Mouse (Mus musculus): ENCODE measurements around the gene Ap3m1.

- no peak for TF ChIP-seq TCF12 (IDR thresholded peaks at IDR 0.05; ENCODE audit: insufficient read depth, poor library complexity, severe bottlenecking)
- peak; percentile 76 for TF ChIP-seq POLR2A (IDR thresholded peaks at IDR 0.05; ENCODE audit: insufficient read length, low read depth)
- TF ChIP-seq MAX (IDR thresholded peaks at IDR 0.05; ENCODE audit: low read depth) = peak; percentile 98
- TF ChIP-seq E2F4 (IDR thresholded peaks at IDR 0.05; ENCODE audit: insufficient read depth) = no peak
- TF ChIP-seq TCF3 (IDR thresholded peaks at IDR 0.05; ENCODE audit: insufficient read length, low read depth) = no peak
- peak in 2 of 3 experiments; percentile 9 to 63 for TF ChIP-seq MYOD1 (IDR thresholded peaks at IDR 0.05; ENCODE audit: control insufficient read depth in 1 of 3, insufficient read length in 2 of 3, low read depth in 2 of 3)
- TF ChIP-seq POLR2AphosphoS2 (IDR thresholded peaks at IDR 0.05; ENCODE audit: insufficient read length, low read depth) = peak; percentile 53
- peak; percentile 61 for TF ChIP-seq SRF (IDR thresholded peaks at IDR 0.05; ENCODE audit: control insufficient read depth, insufficient read length, low read depth)
- TF ChIP-seq CEBPB (IDR thresholded peaks at IDR 0.05; ENCODE audit: insufficient read depth, poor library complexity, severe bottlenecking) = no peak
Measured at GRCm38 (mm10) chr14:21052112-21052780, at the start of gene Ap3m1, which contains the start of gene Adk.

All from myocyte (in vitro differentiated cells).